Mouse (Mus musculus) lung, postnatal 36 days (tissue): ENCODE results near the gene Ptprg.
A peak's percentile ranks its signal among the peaks of the same experiment; 100 is the strongest.
"Not testable (repeated sequence)": the region's sequence is repeated elsewhere in the genome, so short reads cannot be mapped to it uniquely, and the experiment has no call there.

Experiments used
- DNase-seq: peaks from one replicate; pipeline ENCODE4 v3.0.0; 2022; ENCODE audit warnings: mixed read lengths

Gene Ptprg

GRCm38 (mm10) chr14:11984086-11984485 lies 430.8 kb downstream of the Ptprg start:
- no peak for DNase-seq

- no peak for DNase-seq
Measured at GRCm38 (mm10) chr14:11988975-11989374, 435.6 kb downstream of the Ptprg start.

GRCm38 (mm10) chr14:11991151-11991550 lies 437.8 kb downstream of the Ptprg start:
- no peak for DNase-seq

GRCm38 (mm10) chr14:11992111-11992510 lies 438.8 kb downstream of the Ptprg start:
- DNase-seq = no peak

- DNase-seq = no peak
Measured at GRCm38 (mm10) chr14:11992534-11992933, 439.2 kb downstream of the Ptprg start.

- DNase-seq = peak; percentile 15
Measured at GRCm38 (mm10) chr14:11997555-11997954, 444.2 kb downstream of the Ptprg start.

- DNase-seq = no peak
Measured at GRCm38 (mm10) chr14:11998464-11998863, 445.1 kb downstream of the Ptprg start.

- DNase-seq = no peak
Measured at GRCm38 (mm10) chr14:12004061-12004460, 450.7 kb downstream of the Ptprg start.

- DNase-seq = no peak
Measured at GRCm38 (mm10) chr14:12011766-12012165, 458.4 kb downstream of the Ptprg start.

- DNase-seq = no peak
Measured at GRCm38 (mm10) chr14:12025812-12026728, 472.7 kb downstream of the Ptprg start.

GRCm38 (mm10) chr14:12027247-12027646 lies 473.9 kb downstream of the Ptprg start:
- no peak for DNase-seq

- peak; percentile 36 for DNase-seq
Measured at GRCm38 (mm10) chr14:12029926-12030325, 476.6 kb downstream of the Ptprg start.

- no peak for DNase-seq
Measured at GRCm38 (mm10) chr14:12036530-12037283, 483.4 kb downstream of the Ptprg start.

GRCm38 (mm10) chr14:12039743-12040142 lies 486.4 kb downstream of the Ptprg start:
- DNase-seq = no peak

GRCm38 (mm10) chr14:12041566-12041965 lies 488.2 kb downstream of the Ptprg start:
- DNase-seq = no peak

GRCm38 (mm10) chr14:12046226-12046882 lies 493.0 kb downstream of the Ptprg start:
- DNase-seq = peak; percentile 26

- DNase-seq = no peak
Measured at GRCm38 (mm10) chr14:12047637-12048036, 494.3 kb downstream of the Ptprg start.

GRCm38 (mm10) chr14:12056912-12057524 lies 503.7 kb downstream of the Ptprg start:
- DNase-seq = no peak

- DNase-seq = peak; percentile 23
Measured at GRCm38 (mm10) chr14:12057856-12058255, 504.5 kb downstream of the Ptprg start.

- peak; percentile 18 for DNase-seq
Measured at GRCm38 (mm10) chr14:12059149-12059548, 505.8 kb downstream of the Ptprg start.

- not testable (repeated sequence) for DNase-seq
Measured at GRCm38 (mm10) chr14:12061313-12061712, 508.0 kb downstream of the Ptprg start.

- peak; percentile 59 for DNase-seq
Measured at GRCm38 (mm10) chr14:12062628-12063360, 509.5 kb downstream of the Ptprg start.
